Mouse (Mus musculus) forebrain, postnatal 0 days (tissue): Measurements from ENCODE around the gene Creb1. TPM values are rescaled to one million over a fixed set of nuclear protein-coding genes. Genes with fewer than 3 reads are reported as not detected.
"Not testable (repeated sequence)": the region's sequence is repeated elsewhere in the genome, so short reads cannot be mapped to it uniquely, and the experiment has no call there.

Experiments
- ATAC-seq: fragments of 200-750 bp; cut with Nextera tagmentation; 2 replicates; pipeline ENCODE4 v1.8.0; 2017; ENCODE audit warnings: mild to moderate bottlenecking, moderate library complexity
- DNase-seq: peaks from one replicate; pipeline ENCODE4 v3.0.0-alpha.2; 2015
- H3K27ac ChIP-seq: fragments of 300-500 bp; sonication (generic); 2 replicates; pipeline ENCODE4 v1.5.1; 2014; ENCODE audit warnings: low read depth, mild to moderate bottlenecking, antibody characterized with exemption, low read length, moderate library complexity, mixed read lengths
- H3K27me3 ChIP-seq: fragments of 300-500 bp; sonication (generic); 2 replicates; pipeline ENCODE4 v1.6.1; 2014; ENCODE audit warnings: mild to moderate bottlenecking, low read length, mixed read lengths; ENCODE audit not compliant: insufficient read depth
- H3K36me3 ChIP-seq: fragments of 300-500 bp; sonication (generic); 2 replicates; pipeline ENCODE4 v1.6.1; 2014; ENCODE audit warnings: mild to moderate bottlenecking, moderate library complexity; ENCODE audit not compliant: insufficient read depth
- H3K4me1 ChIP-seq: fragments of 300-500 bp; sonication (generic); 2 replicates; pipeline ENCODE4 v1.6.1; 2014; ENCODE audit warnings: antibody characterized with exemption; ENCODE audit not compliant: insufficient read depth
- H3K4me2 ChIP-seq: fragments of 300-500 bp; sonication (generic); 2 replicates; pipeline ENCODE4 v1.6.1; 2014; ENCODE audit warnings: low read depth, mild to moderate bottlenecking, moderate library complexity
- H3K4me3 ChIP-seq: fragments of 300-500 bp; sonication (generic); 2 replicates; pipeline ENCODE4 v1.5.1; 2014; ENCODE audit warnings: low read depth, low read length, mixed read lengths
- H3K9ac ChIP-seq: fragments of 300-500 bp; sonication (generic); 2 replicates; pipeline ENCODE4 v1.6.1; 2014; ENCODE audit warnings: mild to moderate bottlenecking
- H3K9me3 ChIP-seq: fragments of 300-500 bp; sonication (generic); 2 replicates; pipeline ENCODE4 v1.6.1; 2016; ENCODE audit warnings: low read length
- CTCF ChIP-seq: sonication (generic); IDR thresholded peaks from 2 replicates; pipeline ENCODE4 v1.5.1; 2016; ENCODE audit warnings: antibody characterized with exemption, control low read depth, low read depth
- WGBS: fragments of 180-500 bp; shearing (Covaris S2); extraction: QIAGEN DNeasy Blood & Tissue Kit; methylation state at CpG from one replicate; pipeline ENCODE4 v1.1.7; 2014; 5-methylcytosine and 5-hydroxymethylcytosine counted together
- polyA plus RNA-seq: library from polyadenylated mRNA; unstranded; fragments of >200 nt; fragmentation: Nextera tagmentation; extraction: Ambion mirVana; gene quantifications from 2 replicates; pipeline ENCODE4 v1.2.1, GENCODE M21; 2015
- total RNA-seq: library from RNA; depleted of rRNA; stranded (reverse); fragments of >200 nt; gene quantifications from 2 replicates; pipeline ENCODE4 v1.2.3, GENCODE M21; 2014; rRNA removed

Gene Creb1
- total and polyA plus RNA-seq, 2 experiments from 2014 or later = 14.8 to 75.3 TPM

DNA sequence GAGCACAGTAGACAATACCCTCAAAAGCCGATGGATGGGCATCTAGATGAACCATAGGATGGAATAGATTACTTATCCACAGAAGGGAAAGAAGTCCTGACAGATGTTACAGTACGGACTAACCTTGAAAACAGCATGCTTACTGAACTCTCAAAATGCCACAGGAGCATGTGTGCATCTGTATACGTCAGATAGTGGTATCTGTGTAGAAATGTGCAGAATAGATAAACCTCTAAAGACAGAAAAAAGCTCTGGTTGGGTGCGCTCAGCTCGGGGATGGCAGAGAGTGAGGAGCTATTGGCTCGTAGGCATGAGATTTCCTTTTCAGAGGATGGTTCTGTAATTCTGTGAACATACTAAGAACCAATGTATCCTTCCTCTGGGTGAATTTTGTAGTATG is 106.8 kb downstream of the Creb1 start:
- H3K4me1 ChIP-seq = no peaks in the 10 kb centered on the region
- H3K9me3 ChIP-seq = no peaks in the 10 kb centered on the region
- H3K27ac ChIP-seq = no peak overlapping the region
- no peak overlapping the region for H3K4me2 ChIP-seq
- no peaks in the 10 kb centered on the region for H3K36me3 ChIP-seq
- WGBS = 88% methylated on average over 6 of the region's 6 CpGs
- no peak overlapping the region for H3K9ac ChIP-seq
- H3K4me3 ChIP-seq = no peak overlapping the region
- no peak for DNase-seq
- no peaks in the 10 kb centered on the region for H3K27me3 ChIP-seq
- TF ChIP-seq CTCF = no peak
- no peak for ATAC-seq

DNA sequence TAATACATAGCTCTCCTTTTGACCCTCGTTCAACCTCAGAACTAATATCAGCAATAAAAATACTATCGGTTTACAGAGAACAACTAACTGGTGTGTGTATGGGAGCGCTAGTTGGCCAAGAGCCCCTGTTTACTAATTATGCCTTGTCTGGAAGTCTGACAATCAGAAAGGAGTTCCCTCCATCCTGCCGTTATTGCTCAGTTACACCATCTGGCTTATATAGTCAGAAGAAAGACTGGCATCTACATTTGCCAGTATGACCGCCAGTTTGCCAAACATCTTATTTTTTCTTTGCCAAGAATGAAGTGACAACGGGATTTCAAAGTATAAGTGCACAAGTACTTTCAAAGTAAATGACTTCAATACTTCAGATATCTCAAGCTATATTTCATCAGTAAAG is 108.6 kb downstream of the Creb1 start:
- ATAC-seq (peak; percentile 85), DNase-seq (peak; percentile 70)
- H3K9me3 ChIP-seq = no peaks in the 10 kb centered on the region
- no peak overlapping the region for H3K27ac ChIP-seq
- H3K9ac ChIP-seq = no peak overlapping the region
- 50% methylated on average over 6 of the region's 6 CpGs for whole genome bisulfite sequencing
- H3K4me1 ChIP-seq = no peaks in the 10 kb centered on the region
- no peak for TF ChIP-seq CTCF
- no peaks in the 10 kb centered on the region for H3K36me3 ChIP-seq
- no peak overlapping the region for H3K4me2 ChIP-seq
- no peaks in the 10 kb centered on the region for H3K27me3 ChIP-seq
- no peak overlapping the region for H3K4me3 ChIP-seq

DNA sequence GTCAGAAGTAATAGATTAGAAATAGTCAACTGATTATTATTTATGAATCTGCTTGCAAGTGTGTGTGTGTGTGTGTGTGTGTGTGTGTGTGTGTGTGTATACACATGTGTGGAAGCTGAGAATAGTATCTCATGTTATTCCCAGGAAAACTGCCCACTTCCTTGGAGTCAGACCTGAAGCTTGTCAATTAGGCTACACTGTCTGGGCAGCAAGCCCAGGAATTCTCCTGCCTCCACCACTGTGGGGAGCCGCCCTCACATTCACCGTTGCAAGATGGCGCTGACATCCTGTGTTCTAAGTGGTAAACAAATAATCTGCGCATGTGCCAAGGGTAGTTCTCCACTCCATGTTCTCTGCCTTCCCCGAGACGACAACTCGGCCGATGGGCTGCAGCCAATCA is 110.1 kb downstream of the Creb1 start:
- H3K4me3 ChIP-seq, H3K36me3 ChIP-seq, ATAC-seq, H3K27ac ChIP-seq, H3K9ac ChIP-seq, DNase-seq, H3K4me2 ChIP-seq, H3K9me3 ChIP-seq, H3K4me1 ChIP-seq, H3K27me3 ChIP-seq: not testable (repeated sequence)
- WGBS = 72% methylated on average over 8 of the region's 8 CpGs

- ATAC-seq (no peak), DNase-seq (no peak)
- 95% methylated on average over 3 of the region's 3 CpGs for WGBS
These were observed 112.1 kb downstream of the Creb1 start for GRCm38 (mm10) chr1:64644513-64644912.

GRCm38 (mm10) chr1:64649362-64650124 is 117.1 kb downstream of the Creb1 start:
- H3K27me3 ChIP-seq = no peaks in the 10 kb centered on the region
- no peak overlapping the region for H3K4me2 ChIP-seq
- TF ChIP-seq CTCF = no peak
- no peaks in the 10 kb centered on the region for H3K4me1 ChIP-seq
- no peaks in the 10 kb centered on the region for H3K36me3 ChIP-seq
- 83% methylated on average over 11 of the region's 11 CpGs for WGBS
- DNase-seq (no peak), ATAC-seq (no peak)
- H3K9me3 ChIP-seq = no peaks in the 10 kb centered on the region
- no peak overlapping the region for H3K4me3 ChIP-seq
- no peak overlapping the region for H3K9ac ChIP-seq
- H3K27ac ChIP-seq = no peak overlapping the region

More at GRCm38 (mm10) chr1:64644513-64644912, 112.1 kb downstream of the Creb1 start:
- Histone ChIP-seq H3K36me3 (no peaks in the 10 kb centered on the region), H3K27me3 (no peaks in the 10 kb centered on the region), H3K27ac (no peak overlapping the region), H3K4me3 (no peak overlapping the region), H3K4me1 (no peaks in the 10 kb centered on the region), H3K4me2 (no peak overlapping the region), H3K9ac (no peak overlapping the region), H3K9me3 (no peaks in the 10 kb centered on the region)
- TF ChIP-seq CTCF = no peak

DNA sequence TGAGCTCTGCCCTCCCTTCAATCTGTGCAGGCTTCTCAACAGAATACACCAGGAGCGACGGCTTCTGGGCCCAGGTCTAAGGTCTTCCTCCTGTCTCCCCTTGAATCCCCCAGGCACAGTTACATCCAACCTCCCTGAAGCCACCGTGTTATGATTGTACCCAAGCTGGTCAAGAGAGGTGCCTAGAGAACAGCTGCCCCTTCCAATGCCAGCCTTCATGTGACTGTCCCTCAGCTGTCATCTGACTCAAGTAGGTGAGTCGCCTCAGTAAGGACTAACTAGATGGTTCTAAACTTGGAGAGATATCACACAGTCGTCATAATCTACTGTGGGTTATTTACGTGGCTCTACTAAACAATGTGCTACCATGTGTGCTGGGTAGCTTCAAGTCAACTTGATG is 121.3 kb downstream of the Creb1 start:
- ATAC-seq (no peak), DNase-seq (no peak)
- H3K4me1 ChIP-seq = no peaks in the 10 kb centered on the region
- TF ChIP-seq CTCF = no peak
- no peak overlapping the region for H3K27ac ChIP-seq
- no peak overlapping the region for H3K9ac ChIP-seq
- H3K9me3 ChIP-seq = no peaks in the 10 kb centered on the region
- no peak overlapping the region for H3K4me3 ChIP-seq
- H3K4me2 ChIP-seq = no peak overlapping the region
- no peaks in the 10 kb centered on the region for H3K36me3 ChIP-seq
- WGBS = 93% methylated on average over 6 of the region's 6 CpGs
- no peaks in the 10 kb centered on the region for H3K27me3 ChIP-seq

Other genes with a start within 250 kb of the Creb1 start
- gene Mettl21a, start 84.6 kb downstream of the Creb1 start, total RNA-seq = 16.6 and 17.0 TPM in 2 replicates
- gene Mettl21a, start 84.6 kb downstream of the Creb1 start, polyA plus RNA-seq = 8.1 and 11.8 TPM in 2 replicates
- gene Ccnyl1, start 157.8 kb downstream of the Creb1 start, total RNA-seq = 20.3 and 24.7 TPM in 2 replicates
- gene Ccnyl1, start 157.8 kb downstream of the Creb1 start, polyA plus RNA-seq = 3.1 and 3.4 TPM in 2 replicates
- gene Fzd5, start 205.1 kb downstream of the Creb1 start, total RNA-seq = 1.6 and 4.7 TPM in 2 replicates
- 0.21 and 0.35 TPM in 2 replicates for gene Fzd5, start 205.1 kb downstream of the Creb1 start, polyA plus RNA-seq